Mouse (Mus musculus): Measurements from ENCODE around the gene Hepacam2. TPM values are rescaled to one million over a fixed set of nuclear protein-coding genes. Genes with fewer than 3 reads are reported as not detected.

Gene Hepacam2
- polyA plus RNA-seq (2012; rRNA removed): 1.1 and 1.4 TPM in 2 replicates

DNA sequence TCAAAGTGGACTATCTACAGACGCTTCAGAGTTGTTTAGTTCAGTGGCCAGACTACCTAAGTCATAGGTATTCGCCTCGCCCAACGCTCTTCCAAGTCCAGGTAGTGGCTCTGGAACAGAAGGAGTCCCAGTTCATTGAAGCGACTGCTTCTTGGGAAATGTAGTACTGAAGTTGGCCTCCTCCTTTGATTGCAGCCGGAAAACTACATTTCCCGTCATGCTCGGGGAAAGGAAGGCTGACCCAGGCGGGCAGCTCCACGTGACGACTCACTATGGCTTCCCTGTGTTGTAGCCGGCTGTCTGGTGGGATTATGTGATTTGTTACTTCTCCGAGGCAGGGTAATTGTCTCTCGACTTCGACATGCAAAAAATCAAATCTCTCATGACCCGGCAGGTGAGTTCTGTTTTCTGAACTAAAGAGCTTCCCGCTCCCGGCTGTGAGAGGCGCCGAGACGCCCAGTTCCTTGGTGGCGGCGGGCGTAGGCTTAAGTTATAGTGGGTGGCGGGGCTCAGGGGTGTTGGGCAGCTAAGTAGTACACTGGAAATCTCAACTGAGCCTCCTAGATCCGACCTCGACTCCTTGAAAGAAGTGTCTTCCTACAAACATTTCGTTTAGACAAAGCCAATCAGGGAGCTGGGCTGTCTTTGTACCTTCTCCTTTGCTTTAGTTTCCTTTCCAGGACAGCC, at the start of gene Hepacam2, which contains the start of gene Vps50:
Gene Hepacam2, minus strand, starts transcription at position 137 of the 687 bp plus-strand sequence.
Gene Vps50, plus strand, starts transcription at position 221 of the 687 bp plus-strand sequence.

Other genes with a start within 250 kb of the Hepacam2 start
- 1.4 and 1.9 TPM in 2 replicates for gene Samd9l, start 98.7 kb downstream of the Hepacam2 start, polyA plus RNA-seq (2012; rRNA removed)
- gene Vps50, start 84 bp upstream of the Hepacam2 start, polyA plus RNA-seq (2012; rRNA removed): 29.2 and 29.3 TPM in 2 replicates